Mouse (Mus musculus): ENCODE measurements at regions not wholly inside any gene's neighbourhood (a gene's known extent, or its start where the extent isn't known, plus 50 kb on each side); places are given as distances from the start of the nearest gene placed in this dataset.

GRCm38 (mm10) chr12:54456731-54457130 lies 199.6 kb downstream of the Sptssa start:
- no peak for DNase-seq (ENCODE audit: low read depth in 2 of 2, low spot score in 2 of 2)

- no peak for DNase-seq (ENCODE audit: low read depth in 2 of 2, low spot score in 2 of 2)
Measured at GRCm38 (mm10) chr12:54454606-54455005, 201.8 kb downstream of the Sptssa start.

DNA sequence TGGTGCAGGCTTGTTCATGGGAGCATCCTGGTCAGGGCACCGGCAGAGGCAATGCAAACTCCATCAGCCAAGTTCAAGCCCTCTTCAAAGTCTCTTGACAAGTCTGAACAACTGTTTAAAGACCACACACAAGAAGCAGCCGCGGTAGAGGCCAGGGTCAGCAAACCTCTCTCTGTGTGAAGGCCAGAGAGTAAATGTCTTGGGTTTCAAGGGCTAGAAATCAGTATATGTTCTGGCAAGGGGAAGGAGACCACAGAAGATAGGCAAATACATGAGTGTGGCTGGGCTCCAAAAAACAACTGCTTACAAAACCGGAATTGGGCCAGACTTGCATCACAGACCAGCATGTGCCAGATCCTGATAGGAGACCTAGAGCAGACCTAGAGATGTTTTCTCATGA lies 203.0 kb downstream of the Sptssa start:
- DNase-seq (ENCODE audit: low read depth in 2 of 2, low spot score in 2 of 2): no peak

- no peak for DNase-seq (ENCODE audit: low read depth in 2 of 2, low spot score in 2 of 2)
Measured at GRCm38 (mm10) chr12:54450369-54450768, 206.0 kb downstream of the Sptssa start.

GRCm38 (mm10) chr12:54448221-54448620 lies 208.2 kb downstream of the Sptssa start:
- no peak for DNase-seq (ENCODE audit: low read depth in 2 of 2, low spot score in 2 of 2)

DNA sequence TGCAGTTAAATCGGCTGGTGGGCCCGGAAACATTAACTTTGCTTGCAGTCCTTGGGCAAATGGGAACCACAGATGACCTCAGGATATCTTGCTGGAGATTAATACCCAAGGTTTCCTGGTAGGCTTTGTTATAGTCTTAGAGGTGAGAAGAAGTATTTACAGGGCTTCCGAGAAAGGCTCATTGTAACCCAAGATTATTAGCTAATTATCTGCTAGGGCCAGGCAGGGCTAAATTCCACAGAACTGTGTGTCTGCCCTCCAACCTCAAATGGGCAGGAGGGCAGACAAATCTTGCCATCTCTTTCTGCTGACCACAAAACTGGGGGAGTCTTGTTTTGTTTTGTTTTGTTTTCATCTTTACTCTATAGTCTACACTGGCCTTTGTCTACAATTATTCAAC lies 209.0 kb downstream of the Sptssa start:
- no peak for DNase-seq (ENCODE audit: low read depth in 2 of 2, low spot score in 2 of 2)

GRCm38 (mm10) chr12:54446356-54446755 lies 210.0 kb downstream of the Sptssa start:
- no peak for DNase-seq (ENCODE audit: low read depth in 2 of 2, low spot score in 2 of 2)

DNA sequence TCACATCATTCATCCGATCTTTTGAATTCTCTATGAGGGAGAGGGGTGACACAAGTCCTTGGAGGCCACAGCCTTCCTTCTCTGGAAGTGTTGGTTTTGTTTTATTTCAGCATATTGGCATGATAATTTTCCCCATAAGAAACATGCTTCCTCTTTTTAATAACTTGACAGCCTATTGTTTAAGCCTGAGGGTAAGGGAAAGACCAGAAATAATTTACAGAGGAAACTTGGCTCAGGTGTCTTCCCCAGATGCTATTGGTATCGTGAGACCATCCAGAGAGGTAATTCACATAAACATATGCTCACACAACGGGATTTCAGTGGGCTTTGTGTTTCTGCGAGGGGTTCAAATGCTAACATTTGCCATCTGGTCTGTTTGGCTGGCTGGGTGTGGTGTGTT lies 212.0 kb downstream of the Sptssa start:
- DNase-seq (ENCODE audit: low read depth in 2 of 2, low spot score in 2 of 2): no peak

DNA sequence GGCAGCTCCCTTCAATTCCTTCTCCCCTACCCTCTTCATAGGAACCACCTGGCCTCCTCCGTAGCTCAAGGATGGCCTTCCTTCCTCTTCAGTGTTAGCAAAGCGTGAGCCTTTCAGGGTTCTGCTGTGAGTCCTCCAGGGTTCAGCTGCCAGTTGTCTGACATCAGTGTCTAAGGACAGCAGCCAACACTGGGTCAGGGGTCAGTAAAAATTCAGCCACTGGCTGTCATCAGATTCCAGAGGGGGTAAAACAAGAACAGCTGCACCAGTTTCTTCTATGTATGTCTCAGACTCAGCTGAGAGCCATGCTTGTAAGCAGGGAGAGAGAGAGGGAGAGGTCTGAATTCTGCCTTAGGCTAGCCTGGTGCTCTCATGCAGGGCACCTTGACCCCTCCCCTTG lies 213.1 kb downstream of the Sptssa start:
- no peak for DNase-seq (ENCODE audit: low read depth in 2 of 2, low spot score in 2 of 2)

GRCm38 (mm10) chr12:54442408-54442807 lies 214.0 kb downstream of the Sptssa start:
- DNase-seq (ENCODE audit: low read depth in 2 of 2, low spot score in 2 of 2): no peak

DNA sequence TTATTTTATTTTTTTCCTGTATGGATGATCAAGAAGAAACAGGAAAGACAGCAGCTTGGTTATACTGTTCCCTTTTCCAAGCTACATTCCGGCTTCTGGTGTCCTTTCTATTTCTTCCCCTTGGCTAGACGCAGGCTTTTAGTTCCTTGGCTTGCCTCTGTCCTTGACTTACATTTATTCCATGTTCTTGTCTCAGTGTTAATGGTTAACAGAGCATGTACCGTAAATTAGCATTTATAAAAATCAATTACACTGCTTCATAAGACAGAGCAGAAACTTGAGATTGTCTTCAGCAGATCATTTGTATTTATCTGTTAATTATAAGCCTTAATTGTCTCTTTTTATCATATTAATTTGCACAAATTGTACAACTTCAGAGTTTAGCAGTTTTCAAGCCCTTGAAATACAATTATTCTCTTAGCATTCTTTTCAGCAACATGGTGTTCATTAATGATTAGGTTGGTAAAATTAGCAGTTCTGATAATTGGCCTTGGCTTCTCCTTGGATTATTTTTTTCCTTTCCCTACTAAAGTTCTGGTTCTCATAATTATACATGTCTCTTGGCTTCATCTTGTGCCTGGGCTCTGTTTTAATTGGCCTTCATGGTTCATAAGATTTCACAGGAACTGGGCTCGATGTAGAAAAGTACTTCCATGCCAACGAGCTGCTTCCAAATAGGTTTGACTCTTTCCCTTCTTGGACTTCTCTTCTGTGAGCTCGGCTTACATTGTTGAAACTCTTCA lies 215.4 kb downstream of the Sptssa start:
- DNase-seq (ENCODE audit: low read depth in 2 of 2, low spot score in 2 of 2): no peak

DNA sequence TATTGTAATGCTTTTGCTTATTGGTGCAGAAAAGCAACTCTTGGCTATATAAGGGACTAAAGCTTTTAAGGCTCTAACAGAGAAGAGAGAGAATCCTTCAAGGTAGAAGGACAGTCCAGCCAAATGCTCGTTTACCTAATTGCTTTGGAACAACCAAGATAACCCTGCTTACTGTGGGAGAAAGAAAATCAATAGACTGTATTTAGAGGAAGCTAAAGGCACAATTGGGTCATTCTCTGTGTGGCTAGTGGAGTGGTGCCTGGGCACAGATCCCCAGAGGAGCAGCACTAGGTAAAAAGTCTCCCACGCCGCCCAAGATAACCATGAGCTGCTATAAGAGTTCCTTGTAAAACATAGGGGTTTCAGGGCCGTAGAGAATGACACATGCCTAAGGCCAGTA lies 217.6 kb downstream of the Sptssa start:
- no peak for DNase-seq (ENCODE audit: low read depth in 2 of 2, low spot score in 2 of 2)

- DNase-seq (ENCODE audit: low read depth in 2 of 2, low spot score in 2 of 2): no peak
Measured at GRCm38 (mm10) chr12:54425236-54425635, 221.6 kb upstream of the Egln3 start.

GRCm38 (mm10) chr12:54414829-54415228 lies 211.2 kb upstream of the Egln3 start:
- DNase-seq (ENCODE audit: low read depth in 2 of 2, low spot score in 2 of 2): no peak

GRCm38 (mm10) chr12:54414201-54414600 lies 210.5 kb upstream of the Egln3 start:
- DNase-seq (ENCODE audit: low read depth in 2 of 2, low spot score in 2 of 2): no peak

GRCm38 (mm10) chr12:54410038-54410605 lies 206.5 kb upstream of the Egln3 start:
- no peak for DNase-seq (ENCODE audit: low read depth in 2 of 2, low spot score in 2 of 2)

GRCm38 (mm10) chr12:54408906-54409305 lies 205.2 kb upstream of the Egln3 start:
- DNase-seq (ENCODE audit: low read depth in 2 of 2, low spot score in 2 of 2): no peak

GRCm38 (mm10) chr12:54407301-54407896 lies 203.7 kb upstream of the Egln3 start:
- DNase-seq (ENCODE audit: low read depth in 2 of 2, low spot score in 2 of 2): no peak

DNA sequence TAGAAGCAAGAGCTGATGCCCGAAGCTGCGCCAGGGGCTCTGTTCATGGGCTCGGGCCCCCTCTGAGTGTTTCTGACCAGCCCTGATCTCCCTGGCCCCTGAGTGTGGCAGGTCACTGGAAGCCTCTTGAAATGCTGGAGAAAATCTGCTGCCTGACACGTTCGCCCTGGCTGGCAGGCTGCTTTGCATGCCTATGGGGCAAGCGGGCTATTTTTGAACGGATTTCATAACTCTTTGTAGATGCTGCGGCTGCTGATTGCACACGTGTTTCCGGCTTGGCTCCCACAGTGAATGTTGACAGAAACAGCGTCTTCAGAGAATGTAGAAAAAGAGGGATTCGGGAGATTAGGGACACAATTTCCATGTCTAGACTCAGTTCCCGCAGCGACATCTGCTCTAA lies 201.4 kb upstream of the Egln3 start:
- DNase-seq (ENCODE audit: low read depth in 2 of 2, low spot score in 2 of 2): no peak

DNA sequence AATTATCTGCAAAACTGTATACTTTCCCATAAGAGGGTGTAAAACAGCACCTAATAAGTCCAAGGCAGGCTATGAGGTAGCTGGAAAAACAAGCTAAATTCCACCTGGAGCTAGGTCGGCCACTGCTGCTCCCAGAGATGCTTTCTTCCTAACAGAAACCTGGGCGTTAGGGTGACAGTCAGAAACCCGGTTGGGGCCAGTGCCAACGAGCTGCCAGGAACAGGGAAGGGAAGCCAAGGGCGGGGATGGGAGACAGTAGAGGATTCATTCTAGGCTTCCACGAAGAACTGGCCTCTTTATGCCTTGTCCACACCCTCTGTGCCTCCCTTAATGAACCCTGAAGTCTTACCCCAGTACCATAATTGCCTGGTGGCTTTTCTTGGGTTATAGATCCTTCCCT lies 198.9 kb upstream of the Egln3 start:
- no peak for DNase-seq (ENCODE audit: low read depth in 2 of 2, low spot score in 2 of 2)

DNA sequence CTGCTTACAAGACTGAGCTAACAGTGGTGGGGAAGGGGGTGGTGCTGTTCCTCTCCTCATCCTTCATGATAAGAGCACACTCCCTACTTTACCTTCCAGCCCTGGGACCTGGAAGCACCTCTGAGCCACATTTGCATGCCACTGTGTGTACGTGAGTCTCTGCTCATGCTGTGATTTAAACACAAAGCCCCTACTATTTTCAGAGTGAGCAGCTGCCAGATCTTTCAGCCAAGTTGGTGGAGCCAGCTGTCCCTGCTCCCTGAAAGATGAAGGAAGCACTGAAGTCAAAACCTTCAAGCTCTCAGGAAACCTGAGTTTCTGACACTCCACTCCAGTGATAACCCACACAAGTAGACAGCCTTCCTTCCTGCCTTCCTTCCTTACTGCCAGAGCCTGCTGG lies 198.0 kb upstream of the Egln3 start:
- DNase-seq (ENCODE audit: low read depth in 2 of 2, low spot score in 2 of 2): no peak

DNA sequence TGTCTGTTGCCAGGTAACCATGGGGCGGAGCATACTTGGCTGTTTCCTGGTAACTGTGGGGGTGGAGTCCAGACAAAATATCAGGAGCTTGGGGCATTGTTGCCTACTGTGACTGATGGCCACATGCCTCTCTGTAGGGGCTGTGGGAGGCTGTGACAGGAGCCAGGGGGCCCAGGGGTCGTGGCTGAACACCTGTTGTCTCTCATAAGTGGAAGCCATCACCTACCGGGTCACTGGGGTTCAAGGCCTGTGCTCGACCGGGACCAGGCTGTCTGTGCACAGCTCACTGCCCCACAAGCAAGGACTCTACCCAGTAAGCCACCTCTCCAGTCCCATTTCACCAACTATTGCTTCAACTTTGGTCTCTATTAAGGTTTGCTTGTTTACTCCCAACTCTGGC lies 196.4 kb upstream of the Egln3 start:
- DNase-seq (ENCODE audit: low read depth in 2 of 2, low spot score in 2 of 2): no peak

GRCm38 (mm10) chr12:54398080-54398479 lies 194.4 kb upstream of the Egln3 start:
- DNase-seq (ENCODE audit: low read depth in 2 of 2, low spot score in 2 of 2): no peak

All from CD8-positive naive resting alpha-beta T cell, adult 2 months (primary cell).